15 mouse cellular contexts compared by ENCODE assay signal in the genomic region with DNA sequence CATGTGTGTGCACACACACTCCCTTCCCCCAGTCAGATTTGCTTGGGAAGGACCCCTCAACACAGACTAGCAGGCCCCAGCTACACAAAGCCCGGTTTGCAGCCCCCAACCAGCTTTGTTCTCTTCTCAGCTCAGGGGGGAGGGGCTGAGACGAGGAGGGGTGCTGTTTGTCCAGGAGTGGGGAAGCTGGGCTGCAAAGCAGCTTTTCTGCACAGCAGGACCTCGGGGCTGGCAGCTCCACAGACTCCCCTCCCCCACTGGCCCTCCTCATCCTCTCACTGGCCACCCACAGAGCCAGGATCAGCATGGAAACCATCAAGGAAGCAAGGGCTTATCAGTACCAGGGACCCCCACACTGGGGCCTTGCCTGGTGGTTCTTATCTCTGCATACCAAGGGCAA. TPM values are rescaled to one million over a fixed set of nuclear protein-coding genes. Genes with fewer than 3 reads are reported as not detected.
A peak's percentile ranks its signal among the peaks of the same experiment; 100 is the strongest.
DNase-seq lines count a peak whose midpoint lies in the region; ATAC-seq and TF ChIP-seq lines count a peak whose summit lies in the region.
"Had no signal": no experiment of that assay in that cellular context is flagged by ENCODE, and none has a peak within 500 bp of the region (broad histone marks: within the 10 kb centered on the region; RNA-seq: fewer than 3 reads in every experiment).

No protein-coding gene starts in this region.

- 0% methylated on average over 3 of the region's 3 CpGs for WGBS in forebrain, embryonic 11.5 days
- 2% methylated on average over 3 of the region's 3 CpGs for WGBS in forebrain, embryonic 16.5 days
- WGBS in midbrain, embryonic 11.5 days, result 0% methylated on average over 3 of the region's 3 CpGs
- 3% methylated on average over 3 of the region's 3 CpGs for WGBS in midbrain, postnatal 0 days
- WGBS in liver, embryonic 11.5 days, result 5% methylated on average over 3 of the region's 3 CpGs

- peak overlapping the region; percentile 32; the same call in 1 of the 2 replicates for H3K9ac ChIP-seq in forebrain, embryonic 11.5 days (ENCODE audit: low read length)
- no peak overlapping the region for H3K9ac ChIP-seq in forebrain, embryonic 16.5 days (replicated peaks; ENCODE audit: low read depth, low read length)
- H3K9ac ChIP-seq in midbrain, embryonic 11.5 days (ENCODE audit: low read length), result peak overlapping the region; percentile 60
- H3K9ac ChIP-seq in midbrain, postnatal 0 days (replicated peaks; ENCODE audit: low read length, poor library complexity, severe bottlenecking), result no peak overlapping the region
- H3K9ac ChIP-seq in liver, embryonic 11.5 days (ENCODE audit: low read depth, low read length), result peak overlapping the region; percentile 39; the same call in 1 of the 2 replicates

- no peak for TF ChIP-seq CTCF in midbrain, postnatal 0 days (IDR thresholded peaks at IDR 0.05)

- no peak overlapping the region for H3K4me3 ChIP-seq in forebrain, embryonic 11.5 days (ENCODE audit: low read depth, low read length)
- H3K4me3 ChIP-seq in forebrain, embryonic 16.5 days (replicated peaks; ENCODE audit: low read length), result no peak overlapping the region
- peak overlapping the region; percentile 69; the same call in 1 of the 2 replicates for H3K4me3 ChIP-seq in midbrain, embryonic 11.5 days (ENCODE audit: low read depth, low read length)
- no peak overlapping the region for H3K4me3 ChIP-seq in midbrain, postnatal 0 days (ENCODE audit: low read depth, low read length)
- H3K4me3 ChIP-seq in liver, embryonic 11.5 days (ENCODE audit: low read depth, low read length), result peak overlapping the region; percentile 56; the same call in 1 of the 2 replicates
- H3K4me3 ChIP-seq: erythroblast, embryonic 14.5 days; myocyte had no signal

- H3K27me3 ChIP-seq in forebrain, embryonic 11.5 days (ENCODE audit: control insufficient read depth, insufficient read depth, low read length), result peaks cover 4% of the 10 kb centered on the region; the same call in 1 of the 2 replicates
- peaks cover 22% of the 10 kb centered on the region for H3K27me3 ChIP-seq in forebrain, embryonic 16.5 days (replicated peaks; ENCODE audit: control insufficient read depth, insufficient read depth, low read length)
- peaks cover 6% of the 10 kb centered on the region; the same call in 1 of the 2 replicates for H3K27me3 ChIP-seq in midbrain, embryonic 11.5 days (ENCODE audit: control insufficient read depth, insufficient read depth, low read length)
- H3K27me3 ChIP-seq in midbrain, postnatal 0 days (ENCODE audit: insufficient read depth, low read length), result peaks cover 16% of the 10 kb centered on the region
- peaks cover 36% of the 10 kb centered on the region for H3K27me3 ChIP-seq in liver, embryonic 11.5 days (replicated peaks; ENCODE audit: control insufficient read depth, insufficient read depth, low read length)

- peaks cover 22% of the 10 kb centered on the region for H3K4me1 ChIP-seq in forebrain, embryonic 11.5 days (replicated peaks; ENCODE audit: control insufficient read depth, insufficient read depth, low read length)
- peaks cover 16% of the 10 kb centered on the region for H3K4me1 ChIP-seq in forebrain, embryonic 16.5 days (replicated peaks; ENCODE audit: control insufficient read depth, insufficient read depth, low read length)
- peaks cover 50% of the 10 kb centered on the region for H3K4me1 ChIP-seq in midbrain, embryonic 11.5 days (ENCODE audit: control insufficient read depth, insufficient read depth, low read length)
- H3K4me1 ChIP-seq in midbrain, postnatal 0 days (ENCODE audit: insufficient read depth, low read length), result peaks cover 3% of the 10 kb centered on the region; the same call in 1 of the 2 replicates
- peaks cover 50% of the 10 kb centered on the region for H3K4me1 ChIP-seq in liver, embryonic 11.5 days (replicated peaks; ENCODE audit: control insufficient read depth, insufficient read depth, low read length)

- peak; percentile 62 for ATAC-seq in forebrain, embryonic 11.5 days (replicated peaks; ENCODE audit: low FRiP score)
- ATAC-seq in forebrain, embryonic 16.5 days, result no peak
- peak; percentile 69 for ATAC-seq in midbrain, embryonic 11.5 days (ENCODE audit: low FRiP score)
- no peak for ATAC-seq in midbrain, postnatal 0 days (ENCODE audit: low FRiP score)
- peak; percentile 37; the same call in 1 of the 2 replicates for ATAC-seq in liver, embryonic 11.5 days (replicated peaks; ENCODE audit: low FRiP score)
- ATAC-seq: inflammation-experienced regulatory T-cells, adult 6 months had no signal

- peak overlapping the region; percentile 88; the same call in 1 of the 2 replicates for H3K4me2 ChIP-seq in forebrain, embryonic 11.5 days (ENCODE audit: low read depth, low read length, severe bottlenecking)
- no peak overlapping the region for H3K4me2 ChIP-seq in forebrain, embryonic 16.5 days (ENCODE audit: low read length)
- peak overlapping the region; percentile 98 for H3K4me2 ChIP-seq in midbrain, embryonic 11.5 days
- H3K4me2 ChIP-seq in midbrain, postnatal 0 days (ENCODE audit: low read depth, low read length, poor library complexity, severe bottlenecking), result no peak overlapping the region
- peak overlapping the region; percentile 87 for H3K4me2 ChIP-seq in liver, embryonic 11.5 days

- peak; percentile 76 for DNase-seq in forebrain, embryonic 11.5 days (ENCODE audit: low spot score)
- DNase-seq in midbrain, embryonic 11.5 days (ENCODE audit: low spot score, missing footprints), result peak; percentile 94
- DNase-seq in midbrain, postnatal 0 days (ENCODE audit: low spot score), result no peak
- DNase-seq in liver, embryonic 11.5 days (ENCODE audit: low spot score), result no peak
- peak; percentile 87 for DNase-seq in yolk sac, embryonic 10.5 days (ENCODE audit: low spot score)
- DNase-seq in cerebellum, postnatal 36 days, result no peak
- DNase-seq in right cerebral cortex, postnatal 4 days, result no peak
- DNase-seq: adrenal gland, postnatal 10 days; cerebellum, adult 18-20 months; heart, adult 11 months; lung, adult 2 months had no signal

- H3K36me3 ChIP-seq in forebrain, embryonic 11.5 days (ENCODE audit: control insufficient read depth, insufficient read depth, low read length), result no peaks in the 10 kb centered on the region; the same call in 1 of the 2 replicates
- H3K36me3 ChIP-seq in forebrain, embryonic 16.5 days (ENCODE audit: control insufficient read depth, insufficient read depth), result peaks cover 6% of the 10 kb centered on the region; the same call in 1 of the 2 replicates
- H3K36me3 ChIP-seq in midbrain, embryonic 11.5 days (ENCODE audit: control insufficient read depth, insufficient read depth, low read length), result peaks cover 5% of the 10 kb centered on the region; the same call in 1 of the 2 replicates
- H3K36me3 ChIP-seq in midbrain, postnatal 0 days (ENCODE audit: insufficient read depth, low read length), result peaks cover 21% of the 10 kb centered on the region
- H3K36me3 ChIP-seq in liver, embryonic 11.5 days (ENCODE audit: control insufficient read depth, insufficient read depth, low read length), result peaks cover 8% of the 10 kb centered on the region

- no peaks in the 10 kb centered on the region for H3K9me3 ChIP-seq in forebrain, embryonic 11.5 days (ENCODE audit: control insufficient read depth, low read length)
- H3K9me3 ChIP-seq in forebrain, embryonic 16.5 days (ENCODE audit: control insufficient read depth, low read length), result no peaks in the 10 kb centered on the region
- no peaks in the 10 kb centered on the region for H3K9me3 ChIP-seq in midbrain, embryonic 11.5 days (ENCODE audit: control insufficient read depth, low read length)
- no peaks in the 10 kb centered on the region for H3K9me3 ChIP-seq in midbrain, postnatal 0 days (ENCODE audit: low read length)
- no peaks in the 10 kb centered on the region for H3K9me3 ChIP-seq in liver, embryonic 11.5 days (ENCODE audit: control insufficient read depth, low read length)

- H3K27ac ChIP-seq in forebrain, embryonic 11.5 days (ENCODE audit: low read depth, low read length), result peak overlapping the region; percentile 52; the same call in 1 of the 2 replicates
- H3K27ac ChIP-seq in forebrain, embryonic 16.5 days (ENCODE audit: low read length), result no peak overlapping the region
- H3K27ac ChIP-seq in midbrain, embryonic 11.5 days (ENCODE audit: low read depth, low read length), result peak overlapping the region; percentile 73
- H3K27ac ChIP-seq in midbrain, postnatal 0 days (ENCODE audit: low read depth, low read length), result no peak overlapping the region
- H3K27ac ChIP-seq in liver, embryonic 11.5 days (ENCODE audit: low read depth, low read length), result peak overlapping the region; percentile 67

RNA-seq across cellular contexts. Expression of gene Hsd11b2, which starts 2.5 kb away (rescaled TPM):
- polyA plus RNA-seq in forebrain, embryonic 11.5 days (2014; fragmentation: Nextera tagmentation; extraction: Ambion mirVana), result 13.5 and 13.6 TPM in 2 replicates
- polyA plus RNA-seq in forebrain, embryonic 16.5 days (2015; fragmentation: Nextera tagmentation; extraction: Ambion mirVana), result 0.35 and 0.48 TPM in 2 replicates
- polyA plus RNA-seq in midbrain, embryonic 11.5 days (2014; fragmentation: Nextera tagmentation; extraction: Ambion mirVana), result 19.8 and 24.3 TPM in 2 replicates
- total RNA-seq in midbrain, postnatal 0 days (2014; rRNA removed), result 0.57 and 0.88 TPM in 2 replicates
- 1.3 and 1.9 TPM in 2 replicates for polyA plus RNA-seq in midbrain, postnatal 0 days (2015; fragmentation: Nextera tagmentation; extraction: Ambion mirVana)
- 13.8 and 16.4 TPM in 2 replicates for polyA plus RNA-seq in liver, embryonic 11.5 days (2014; fragmentation: Nextera tagmentation; extraction: Ambion mirVana)
- polyA plus RNA-seq: erythroblast, embryonic 14.5 days; inflammation-experienced regulatory T-cells, adult 6 months had no signal

RNA-seq across cellular contexts. Expression of gene Zdhhc1, which starts 24.4 kb away (rescaled TPM):
- polyA plus RNA-seq in forebrain, embryonic 11.5 days (2014; fragmentation: Nextera tagmentation; extraction: Ambion mirVana), result 20.2 and 24.6 TPM in 2 replicates
- polyA plus RNA-seq in forebrain, embryonic 16.5 days (2015; fragmentation: Nextera tagmentation; extraction: Ambion mirVana), result 26.3 and 33.3 TPM in 2 replicates
- 14.5 and 19.0 TPM in 2 replicates for polyA plus RNA-seq in midbrain, embryonic 11.5 days (2014; fragmentation: Nextera tagmentation; extraction: Ambion mirVana)
- 32.9 and 47.2 TPM in 2 replicates for total RNA-seq in midbrain, postnatal 0 days (2014; rRNA removed)
- 27.3 and 27.9 TPM in 2 replicates for polyA plus RNA-seq in midbrain, postnatal 0 days (2015; fragmentation: Nextera tagmentation; extraction: Ambion mirVana)
- 6.4 and 8.9 TPM in 2 replicates for polyA plus RNA-seq in liver, embryonic 11.5 days (2014; fragmentation: Nextera tagmentation; extraction: Ambion mirVana)

RNA-seq across cellular contexts. Expression of gene Atp6v0d1, which starts 44.8 kb away (rescaled TPM):
- 99.2 and 108 TPM in 2 replicates for polyA plus RNA-seq in forebrain, embryonic 11.5 days (2014; fragmentation: Nextera tagmentation; extraction: Ambion mirVana)
- polyA plus RNA-seq in forebrain, embryonic 16.5 days (2015; fragmentation: Nextera tagmentation; extraction: Ambion mirVana), result 193 and 203 TPM in 2 replicates
- 121 and 129 TPM in 2 replicates for polyA plus RNA-seq in midbrain, embryonic 11.5 days (2014; fragmentation: Nextera tagmentation; extraction: Ambion mirVana)
- total RNA-seq in midbrain, postnatal 0 days (2014; rRNA removed), result 214 and 238 TPM in 2 replicates
- polyA plus RNA-seq in midbrain, postnatal 0 days (2015; fragmentation: Nextera tagmentation; extraction: Ambion mirVana), result 272 and 300 TPM in 2 replicates
- polyA plus RNA-seq in liver, embryonic 11.5 days (2014; fragmentation: Nextera tagmentation; extraction: Ambion mirVana), result 74.2 and 76.3 TPM in 2 replicates

RNA-seq across cellular contexts. Expression of gene Tppp3, which starts 49.7 kb away (rescaled TPM):
- 36.1 and 37.7 TPM in 2 replicates for polyA plus RNA-seq in forebrain, embryonic 11.5 days (2014; fragmentation: Nextera tagmentation; extraction: Ambion mirVana)
- 28.9 and 56.5 TPM in 2 replicates for polyA plus RNA-seq in forebrain, embryonic 16.5 days (2015; fragmentation: Nextera tagmentation; extraction: Ambion mirVana)
- 106 and 107 TPM in 2 replicates for polyA plus RNA-seq in midbrain, embryonic 11.5 days (2014; fragmentation: Nextera tagmentation; extraction: Ambion mirVana)
- 75.0 and 82.8 TPM in 2 replicates for total RNA-seq in midbrain, postnatal 0 days (2014; rRNA removed)
- polyA plus RNA-seq in midbrain, postnatal 0 days (2015; fragmentation: Nextera tagmentation; extraction: Ambion mirVana), result 159 and 164 TPM in 2 replicates
- polyA plus RNA-seq in liver, embryonic 11.5 days (2014; fragmentation: Nextera tagmentation; extraction: Ambion mirVana), result 3.1 and 3.2 TPM in 2 replicates

Comparison
In these comparisons a context has a peak if more than half of its experiments do, and no peak if none do; other contexts are left out.
1. ATAC-seq: peak in forebrain, embryonic 11.5 days (single experiment), midbrain, embryonic 11.5 days (single experiment) and liver, embryonic 11.5 days (single experiment); none in forebrain, embryonic 16.5 days (single experiment) and midbrain, postnatal 0 days (single experiment).
2. DNase-seq: peak in forebrain, embryonic 11.5 days (single experiment), midbrain, embryonic 11.5 days (single experiment) and yolk sac, embryonic 10.5 days (single experiment); none in midbrain, postnatal 0 days (single experiment), liver, embryonic 11.5 days (single experiment), cerebellum, postnatal 36 days (0 of 2) and right cerebral cortex, postnatal 4 days (single experiment).
3. H3K27ac ChIP-seq: peak in forebrain, embryonic 11.5 days (single experiment), midbrain, embryonic 11.5 days (single experiment) and liver, embryonic 11.5 days (single experiment); none in forebrain, embryonic 16.5 days (single experiment) and midbrain, postnatal 0 days (single experiment).
4. H3K4me2 ChIP-seq: peak in forebrain, embryonic 11.5 days (single experiment), midbrain, embryonic 11.5 days (single experiment) and liver, embryonic 11.5 days (single experiment); none in forebrain, embryonic 16.5 days (single experiment) and midbrain, postnatal 0 days (single experiment).
5. H3K4me3 ChIP-seq: peak in midbrain, embryonic 11.5 days (single experiment) and liver, embryonic 11.5 days (single experiment); none in forebrain, embryonic 11.5 days (single experiment), forebrain, embryonic 16.5 days (single experiment) and midbrain, postnatal 0 days (single experiment).
6. H3K9ac ChIP-seq: peak in forebrain, embryonic 11.5 days (single experiment), midbrain, embryonic 11.5 days (single experiment) and liver, embryonic 11.5 days (single experiment); none in forebrain, embryonic 16.5 days (single experiment) and midbrain, postnatal 0 days (single experiment).